Mouse (Mus musculus) lung, postnatal 0 days (tissue): ENCODE measurements around the gene Slc52a3.
A peak's percentile ranks its signal among the peaks of the same experiment; 100 is the strongest.

Experiments
- CTCF ChIP-seq: IDR thresholded peaks from 2 replicates; pipeline ENCODE4 v1.5.1; 2016; ENCODE audit warnings: antibody characterized with exemption, mild to moderate bottlenecking
- EP300 ChIP-seq: IDR thresholded peaks from 2 replicates; pipeline ENCODE4 v1.6.1; 2016; ENCODE audit warnings: antibody characterized with exemption, mild to moderate bottlenecking, control low read depth

GRCm38 (mm10) chr2:152022022-152022421 is 25.7 kb downstream of the Slc52a3 start:
- TF ChIP-seq EP300: no peak
- peak; percentile 26; the same call in 1 of the 2 replicates for TF ChIP-seq CTCF
